Mouse (Mus musculus): ENCODE results near the gene Samd3. TPM values are rescaled to one million over a fixed set of nuclear protein-coding genes. Genes with fewer than 3 reads are reported as not detected.

The Samd3 gene
- 4.1 and 5.1 TPM in 2 replicates for polyA plus RNA-seq (2012; rRNA removed)

DNA sequence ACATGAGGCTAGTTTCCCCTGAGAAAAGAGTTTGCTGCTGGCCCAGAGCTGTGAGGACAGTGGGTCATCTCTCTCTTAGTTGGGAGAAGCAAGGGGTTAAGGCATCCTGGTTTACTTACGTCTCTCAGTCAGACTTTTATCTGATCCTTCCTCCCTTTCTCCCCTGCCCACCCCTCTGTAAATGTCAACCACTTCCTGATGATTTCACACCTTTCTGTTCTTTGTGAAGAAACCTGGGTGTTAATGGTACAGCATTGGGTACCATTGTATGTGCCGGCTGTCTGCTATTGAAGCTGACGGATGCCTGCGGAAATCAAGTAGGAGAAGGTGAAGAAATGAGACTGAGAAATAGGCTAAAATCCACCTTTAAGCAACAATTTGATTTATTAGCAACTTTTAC, at the start of gene Samd3:
Samd3 (plus strand) TSS at position 220 of the 400 bp plus-strand sequence.
- DNase-seq (ENCODE audit: low read depth): peak; percentile 14
- no peak for TF ChIP-seq CTCF (IDR thresholded peaks at IDR 0.05; ENCODE audit: borderline replicate concordance, extremely low read depth, insufficient read depth, insufficient read length)
- TF ChIP-seq POLR2A (IDR thresholded peaks at IDR 0.05; ENCODE audit: borderline replicate concordance, extremely low read depth, insufficient read depth, insufficient read length, poor library complexity, severe bottlenecking): no peak

DNA sequence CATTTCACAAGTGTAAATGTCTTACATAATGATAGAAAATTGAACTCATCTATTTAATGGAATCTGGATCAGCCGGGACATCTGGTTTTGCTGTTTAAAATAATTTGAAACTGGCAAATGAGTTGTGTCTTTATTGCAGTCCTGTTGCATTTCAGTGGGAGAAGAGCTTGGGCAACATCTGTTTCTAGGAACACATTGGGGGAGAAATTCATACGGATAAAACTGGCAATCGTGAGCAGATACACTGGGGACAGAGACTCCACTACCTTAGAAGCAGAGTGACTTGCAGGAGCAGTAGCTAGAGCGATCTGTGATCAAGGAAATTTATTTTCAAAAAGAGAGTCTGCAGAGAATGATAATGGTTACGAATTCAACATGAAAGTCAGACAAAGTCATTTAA, 44.2 kb upstream of the Samd3 start:
- TF ChIP-seq CTCF (IDR thresholded peaks at IDR 0.05; ENCODE audit: borderline replicate concordance, extremely low read depth, insufficient read depth, insufficient read length): no peak
- no peak for TF ChIP-seq POLR2A (IDR thresholded peaks at IDR 0.05; ENCODE audit: borderline replicate concordance, extremely low read depth, insufficient read depth, insufficient read length, poor library complexity, severe bottlenecking)

DNA sequence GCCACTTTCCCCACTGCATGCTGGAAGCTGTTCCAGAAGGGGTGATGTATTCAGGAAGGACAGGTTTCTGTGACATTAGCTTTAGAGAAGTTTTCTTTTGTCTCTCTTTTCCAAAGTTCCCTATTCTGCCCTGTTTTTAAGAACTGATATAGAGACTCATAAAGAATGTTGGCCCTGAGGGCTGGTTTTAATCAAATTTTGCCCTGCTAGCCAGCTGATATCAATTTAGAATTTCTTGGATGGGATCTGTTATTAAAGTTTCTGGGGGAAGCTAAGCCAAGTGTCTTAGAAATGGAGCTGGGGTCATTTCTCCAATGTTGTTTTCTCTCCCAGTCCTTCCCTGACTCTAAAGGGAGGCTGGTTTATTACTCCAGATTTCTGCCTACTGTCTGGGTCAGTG, 38.7 kb upstream of the Samd3 start:
- no peak for DNase-seq (ENCODE audit: low read depth)
- no peak for TF ChIP-seq POLR2A (IDR thresholded peaks at IDR 0.05; ENCODE audit: borderline replicate concordance, extremely low read depth, insufficient read depth, insufficient read length, poor library complexity, severe bottlenecking)
- no peak for TF ChIP-seq CTCF (IDR thresholded peaks at IDR 0.05; ENCODE audit: borderline replicate concordance, extremely low read depth, insufficient read depth, insufficient read length)

More for the DNA sequence above, 44.2 kb upstream of the Samd3 start:
- DNase-seq (ENCODE audit: low read depth): no peak

DNA sequence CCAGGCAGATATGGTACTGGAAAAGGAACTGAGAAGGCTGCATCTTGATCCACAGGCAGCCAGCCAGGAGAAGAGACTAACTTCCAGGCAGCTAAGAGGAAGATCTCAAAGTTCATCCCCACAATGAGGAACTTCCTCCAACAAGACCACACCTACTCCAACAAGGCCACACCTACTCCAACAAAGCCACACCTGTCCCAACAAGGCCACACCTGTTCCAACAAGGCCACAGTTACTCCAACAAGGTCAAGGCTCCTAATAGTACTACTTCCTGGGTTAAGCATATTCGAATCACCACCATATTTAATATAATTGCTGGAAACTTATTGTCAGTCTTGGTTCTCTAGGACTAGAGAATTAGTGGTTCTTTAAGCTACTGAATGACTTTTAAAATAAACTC, 34.6 kb upstream of the Samd3 start:
- TF ChIP-seq POLR2A (IDR thresholded peaks at IDR 0.05; ENCODE audit: borderline replicate concordance, extremely low read depth, insufficient read depth, insufficient read length, poor library complexity, severe bottlenecking): no peak
- no peak for TF ChIP-seq CTCF (IDR thresholded peaks at IDR 0.05; ENCODE audit: borderline replicate concordance, extremely low read depth, insufficient read depth, insufficient read length)
- DNase-seq (ENCODE audit: low read depth): no peak

DNA sequence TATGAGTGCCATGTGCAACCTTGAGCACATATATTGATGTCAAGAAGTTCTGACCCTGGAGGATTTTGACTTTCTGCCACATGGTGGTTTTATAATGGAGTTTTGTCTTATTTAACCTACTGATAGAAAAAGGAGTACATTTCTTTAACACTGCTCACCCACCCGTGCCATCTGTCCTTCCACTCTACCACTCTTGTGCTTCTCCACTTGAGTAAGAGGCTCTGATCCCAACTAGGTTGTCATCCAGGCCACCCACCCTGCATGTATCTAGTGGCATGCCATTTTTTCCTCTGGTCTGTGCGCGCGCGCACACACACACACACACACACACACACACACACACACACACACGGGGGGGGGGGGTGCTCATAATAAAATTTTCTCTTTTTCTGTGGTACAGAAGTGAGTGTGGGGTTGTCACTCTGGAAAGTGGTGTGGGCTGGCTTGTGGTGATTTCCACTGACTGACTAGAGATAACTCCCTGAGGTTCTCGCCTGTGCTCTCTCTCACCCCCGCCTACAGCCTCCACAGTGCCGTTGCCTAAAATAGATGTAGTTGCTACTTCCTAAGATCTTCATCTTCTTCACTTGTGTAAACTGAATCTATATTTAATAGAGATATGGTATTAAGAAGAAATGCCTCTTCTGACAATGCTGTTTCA, 26.7 kb upstream of the Samd3 start:
- TF ChIP-seq POLR2A (IDR thresholded peaks at IDR 0.05; ENCODE audit: borderline replicate concordance, extremely low read depth, insufficient read depth, insufficient read length, poor library complexity, severe bottlenecking): no peak
- TF ChIP-seq CTCF (IDR thresholded peaks at IDR 0.05; ENCODE audit: borderline replicate concordance, extremely low read depth, insufficient read depth, insufficient read length): no peak
- DNase-seq (ENCODE audit: low read depth): no peak

DNA sequence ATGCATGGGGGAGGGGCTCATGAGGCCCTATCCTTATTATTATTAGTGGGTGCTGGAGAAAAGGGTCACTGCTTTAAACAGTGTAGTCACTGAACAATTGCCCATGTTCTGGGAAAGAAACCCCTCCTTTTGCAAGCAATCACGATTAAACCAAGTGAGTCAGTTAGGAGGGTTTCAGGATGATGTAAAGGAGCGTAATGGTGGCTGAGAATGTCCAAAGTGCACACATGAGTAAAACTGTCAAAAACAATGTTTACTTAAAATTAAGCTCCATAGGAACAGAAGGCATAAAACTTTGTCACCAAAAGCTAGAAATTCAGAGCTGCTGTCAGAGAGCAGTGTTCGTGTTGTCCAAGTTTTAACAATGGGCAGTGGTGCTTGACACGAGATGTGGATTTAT, 8.8 kb upstream of the Samd3 start:
- no peak for DNase-seq (ENCODE audit: low read depth)
- TF ChIP-seq CTCF (IDR thresholded peaks at IDR 0.05; ENCODE audit: borderline replicate concordance, extremely low read depth, insufficient read depth, insufficient read length): no peak
- no peak for TF ChIP-seq POLR2A (IDR thresholded peaks at IDR 0.05; ENCODE audit: borderline replicate concordance, extremely low read depth, insufficient read depth, insufficient read length, poor library complexity, severe bottlenecking)

DNA sequence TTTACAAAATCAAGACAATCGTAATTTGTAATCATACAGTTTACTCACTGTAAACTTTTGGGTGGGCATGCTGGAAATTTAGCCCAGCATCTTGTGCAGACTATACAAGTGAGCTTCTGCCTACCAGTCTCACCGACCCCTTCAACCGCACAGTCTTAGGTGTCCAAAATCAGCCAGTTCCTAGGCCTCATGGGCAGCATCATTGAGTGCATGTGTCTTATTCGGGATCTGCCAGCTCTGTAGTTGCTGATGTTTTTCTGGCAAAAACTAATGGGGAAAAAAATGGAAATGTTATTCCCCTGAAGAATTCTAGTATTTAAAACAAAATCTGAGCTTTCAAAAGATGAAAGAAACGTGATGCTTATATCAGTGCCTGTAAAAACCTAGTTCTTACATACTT, 3.3 kb upstream of the Samd3 start:
- no peak for DNase-seq (ENCODE audit: low read depth)
- no peak for TF ChIP-seq CTCF (IDR thresholded peaks at IDR 0.05; ENCODE audit: borderline replicate concordance, extremely low read depth, insufficient read depth, insufficient read length)
- no peak for TF ChIP-seq POLR2A (IDR thresholded peaks at IDR 0.05; ENCODE audit: borderline replicate concordance, extremely low read depth, insufficient read depth, insufficient read length, poor library complexity, severe bottlenecking)

DNA sequence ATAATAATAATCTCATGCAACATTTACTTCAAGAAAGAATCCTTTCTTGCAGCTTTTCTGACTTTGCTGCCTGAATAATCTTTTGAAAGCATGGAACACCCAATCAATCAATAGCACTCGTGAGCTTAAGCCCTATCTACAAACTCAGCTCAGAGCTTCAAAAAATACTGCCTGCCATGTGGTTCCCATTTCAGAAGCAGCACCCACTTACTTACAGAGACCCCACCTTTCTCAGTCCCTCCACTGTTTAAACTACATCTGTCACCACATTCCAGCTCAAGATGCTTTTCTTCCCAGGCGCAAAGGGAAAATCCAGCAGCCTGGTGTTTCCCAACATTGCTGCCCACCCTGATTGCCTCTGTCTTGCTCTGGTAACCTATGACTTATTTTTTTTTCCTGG, 2.8 kb upstream of the Samd3 start:
- no peak for DNase-seq (ENCODE audit: low read depth)
- TF ChIP-seq CTCF (IDR thresholded peaks at IDR 0.05; ENCODE audit: borderline replicate concordance, extremely low read depth, insufficient read depth, insufficient read length): no peak
- no peak for TF ChIP-seq POLR2A (IDR thresholded peaks at IDR 0.05; ENCODE audit: borderline replicate concordance, extremely low read depth, insufficient read depth, insufficient read length, poor library complexity, severe bottlenecking)

DNA sequence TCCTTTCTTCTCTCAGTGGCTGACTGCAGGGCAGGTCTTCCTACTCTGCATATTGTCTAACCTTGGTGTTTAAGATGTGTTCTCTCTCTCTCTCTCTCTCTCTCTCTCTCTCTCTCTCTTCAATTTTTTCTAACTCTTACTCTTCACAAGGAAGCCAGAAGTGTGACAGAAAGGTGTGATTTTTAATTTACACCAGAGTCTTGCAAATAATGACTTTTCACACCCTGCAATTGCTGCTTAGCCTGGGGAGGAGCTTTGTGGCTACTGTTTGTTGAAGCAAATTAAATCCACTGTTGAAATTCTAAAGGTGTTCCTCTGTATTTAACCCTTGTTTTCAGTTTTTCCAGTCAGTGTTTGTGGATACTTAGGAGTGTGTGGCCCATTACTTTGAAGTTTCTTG, 1.3 kb upstream of the Samd3 start:
- no peak for TF ChIP-seq POLR2A (IDR thresholded peaks at IDR 0.05; ENCODE audit: borderline replicate concordance, extremely low read depth, insufficient read depth, insufficient read length, poor library complexity, severe bottlenecking)
- TF ChIP-seq CTCF (IDR thresholded peaks at IDR 0.05; ENCODE audit: borderline replicate concordance, extremely low read depth, insufficient read depth, insufficient read length): no peak
- peak; percentile 66 for DNase-seq (ENCODE audit: low read depth)

DNA sequence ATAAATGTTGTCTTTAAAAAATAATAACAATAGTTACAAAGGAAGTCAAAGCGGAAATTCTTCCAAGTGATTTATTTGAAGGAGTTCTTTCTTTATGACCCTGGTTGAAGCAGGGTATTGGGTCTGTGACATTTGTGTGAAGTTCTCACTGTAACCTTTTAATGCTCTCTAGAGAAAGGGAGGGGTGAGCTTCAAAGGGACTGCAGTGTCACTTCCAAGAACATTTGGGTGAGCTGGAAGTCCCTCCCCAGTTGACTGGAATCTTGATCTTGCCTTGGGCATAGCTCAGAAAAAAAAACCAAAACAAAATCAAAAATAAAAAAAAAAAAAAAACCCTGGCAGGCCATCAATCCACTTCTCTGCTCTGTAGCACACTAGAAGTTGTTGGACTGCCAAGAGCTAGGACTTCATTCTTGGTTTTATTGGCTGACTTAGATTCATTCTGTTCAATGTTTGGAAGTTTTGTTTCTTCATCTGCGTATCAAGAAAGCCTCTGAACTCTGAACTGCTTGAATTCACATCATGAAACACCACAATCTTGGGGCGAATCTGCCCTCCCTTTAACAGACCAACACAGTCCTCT, 2.7 kb downstream of the Samd3 start:
- no peak for TF ChIP-seq POLR2A (IDR thresholded peaks at IDR 0.05; ENCODE audit: borderline replicate concordance, extremely low read depth, insufficient read depth, insufficient read length, poor library complexity, severe bottlenecking)
- no peak for TF ChIP-seq CTCF (IDR thresholded peaks at IDR 0.05; ENCODE audit: borderline replicate concordance, extremely low read depth, insufficient read depth, insufficient read length)
- no peak for DNase-seq (ENCODE audit: low read depth)

DNA sequence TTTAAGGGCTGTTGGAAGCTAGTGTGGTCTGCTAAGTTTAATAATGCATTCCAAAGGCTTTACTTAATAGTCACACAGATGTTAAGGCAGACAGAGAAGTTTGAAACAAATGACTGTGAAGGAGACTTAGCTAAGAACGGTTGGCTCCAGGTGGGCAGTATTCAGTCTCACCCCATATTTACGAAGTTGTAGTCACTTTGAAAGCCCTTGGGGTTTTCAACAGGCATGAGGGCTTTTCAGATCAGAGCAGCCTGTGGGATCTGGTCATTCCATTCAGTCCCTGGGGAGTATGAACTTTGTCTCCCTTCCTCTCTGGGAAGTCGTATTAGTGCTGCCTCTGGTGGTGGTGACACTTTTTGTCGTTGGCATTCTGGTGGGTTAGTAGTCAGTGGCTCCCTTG, 9.1 kb downstream of the Samd3 start:
- DNase-seq (ENCODE audit: low read depth): no peak
- TF ChIP-seq POLR2A (IDR thresholded peaks at IDR 0.05; ENCODE audit: borderline replicate concordance, extremely low read depth, insufficient read depth, insufficient read length, poor library complexity, severe bottlenecking) (no peak), CTCF (IDR thresholded peaks at IDR 0.05; ENCODE audit: borderline replicate concordance, extremely low read depth, insufficient read depth, insufficient read length) (no peak)

DNA sequence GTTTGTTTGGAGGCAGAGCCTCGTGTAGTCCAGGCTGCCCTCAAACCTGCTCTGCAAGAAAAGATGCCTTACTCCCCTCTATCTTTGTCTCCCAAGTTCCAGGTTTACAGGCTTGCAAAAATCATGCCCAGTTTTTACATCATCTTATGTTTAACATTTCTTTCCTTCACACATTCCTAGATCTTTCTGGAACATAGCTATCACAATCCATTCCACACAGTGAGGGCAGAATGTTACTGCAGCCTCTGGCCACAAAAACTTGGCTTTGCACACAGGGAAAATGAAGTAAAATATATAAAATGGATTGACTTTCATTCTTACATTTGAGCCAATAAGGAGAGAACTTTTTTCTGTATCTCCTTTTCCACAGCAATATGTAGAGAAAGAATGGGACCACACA, 9.6 kb downstream of the Samd3 start:
- no peak for TF ChIP-seq POLR2A (IDR thresholded peaks at IDR 0.05; ENCODE audit: borderline replicate concordance, extremely low read depth, insufficient read depth, insufficient read length, poor library complexity, severe bottlenecking)
- TF ChIP-seq CTCF (IDR thresholded peaks at IDR 0.05; ENCODE audit: borderline replicate concordance, extremely low read depth, insufficient read depth, insufficient read length): no peak
- no peak for DNase-seq (ENCODE audit: low read depth)

All from brain, embryonic 14.5 days (tissue).